Mouse (Mus musculus) myocyte (in vitro differentiated cells): ENCODE measurements around the gene Dmwd.

Source experiments
- CEBPB ChIP-seq: IDR thresholded peaks from 2 replicates; pipeline ENCODE4 v1.6.1; 2011; ENCODE audit warnings: mild to moderate bottlenecking, moderate library complexity; ENCODE audit not compliant: poor library complexity, insufficient read depth, severe bottlenecking
- E2F4 ChIP-seq: IDR thresholded peaks from one replicate; pipeline ENCODE4 v1.6.1; 2011; ENCODE audit warnings: mild to moderate bottlenecking, control low read depth, moderate library complexity; ENCODE audit not compliant: insufficient read depth
- MAX ChIP-seq: IDR thresholded peaks from one replicate; pipeline ENCODE4 v1.6.1; 2011; ENCODE audit warnings: low read depth, mild to moderate bottlenecking, control low read depth
- MYOD1 ChIP-seq, 3 experiments: IDR thresholded peaks; one replicate each; pipeline ENCODE4 v1.6.1; 2011; ENCODE audit warnings: control low read depth in 2 of 3, low read depth in 2 of 3, mild to moderate bottlenecking in 2 of 3, moderate library complexity in 1 of 3; ENCODE audit not compliant: insufficient read length in 2 of 3, control insufficient read depth in 1 of 3
- MYOG ChIP-seq, 3 experiments: IDR thresholded peaks; one replicate each; pipeline ENCODE4 v1.6.1; 2011; ENCODE audit warnings: control low read depth in 2 of 3, low read depth in 2 of 3, mild to moderate bottlenecking in 2 of 3; ENCODE audit not compliant: insufficient read length in 2 of 3, control insufficient read depth in 1 of 3, insufficient read depth in 1 of 3
- POLR2A ChIP-seq: IDR thresholded peaks from one replicate; pipeline ENCODE4 v1.6.1; 2011; ENCODE audit warnings: low read depth, mild to moderate bottlenecking, control low read depth, moderate library complexity; ENCODE audit not compliant: insufficient read length
- POLR2AphosphoS2 ChIP-seq: IDR thresholded peaks from one replicate; pipeline ENCODE4 v1.6.1; 2011; ENCODE audit warnings: low read depth, control low read depth; ENCODE audit not compliant: insufficient read length
- REST ChIP-seq: IDR thresholded peaks from one replicate; pipeline ENCODE4 v1.6.1; 2011; ENCODE audit warnings: mild to moderate bottlenecking, control low read depth, moderate library complexity; ENCODE audit not compliant: insufficient read depth, insufficient read length
- TCF12 ChIP-seq: IDR thresholded peaks from one replicate; pipeline ENCODE4 v1.6.1; 2011; ENCODE audit warnings: mild to moderate bottlenecking, control low read depth; ENCODE audit not compliant: poor library complexity, insufficient read depth, severe bottlenecking

GRCm38 (mm10) chr7:19046286-19047069, 29.5 kb upstream of the Dmwd start:
- TF ChIP-seq POLR2A (no peak), POLR2AphosphoS2 (no peak), MAX (no peak), MYOD1 (IDR thresholded peaks at IDR 0.05; ENCODE audit: control insufficient read depth in 1 of 3, insufficient read length in 2 of 3, low read depth in 2 of 3) (no peak), E2F4 (no peak), CEBPB (no peak), MYOG (IDR thresholded peaks at IDR 0.05; ENCODE audit: control insufficient read depth in 1 of 3, insufficient read depth in 1 of 3, insufficient read length in 2 of 3, low read depth in 2 of 3) (no peak), REST (no peak), TCF12 (no peak)
